Mouse (Mus musculus) layer of hippocampus, adult 18-20 months (tissue): ENCODE data around the gene Tex29. TPM values are rescaled to one million over a fixed set of nuclear protein-coding genes. Genes with fewer than 3 reads are reported as not detected.
A peak's percentile ranks its signal among the peaks of the same experiment; 100 is the strongest.
"Not testable (repeated sequence)": the region's sequence is repeated elsewhere in the genome, so short reads cannot be mapped to it uniquely, and the experiment has no call there.

Source experiments
- DNase-seq, 2 experiments: peaks; one replicate each; pipeline ENCODE4 v3.0.0; 2022; ENCODE audit warnings: low spot score in 2 of 2
- total RNA-seq, 2 experiments: library from RNA; stranded (reverse); gene quantifications; 2 replicates each; pipeline ENCODE4 v1.2.3; 2021

The Tex29 gene
- total RNA-seq, 2 experiments from 2014 or later: 0.58 TPM; not detected in 1

- DNase-seq: no peak
Measured at GRCm38 (mm10) chr8:11831174-11831573, 9.1 kb upstream of the Tex29 start.

DNA sequence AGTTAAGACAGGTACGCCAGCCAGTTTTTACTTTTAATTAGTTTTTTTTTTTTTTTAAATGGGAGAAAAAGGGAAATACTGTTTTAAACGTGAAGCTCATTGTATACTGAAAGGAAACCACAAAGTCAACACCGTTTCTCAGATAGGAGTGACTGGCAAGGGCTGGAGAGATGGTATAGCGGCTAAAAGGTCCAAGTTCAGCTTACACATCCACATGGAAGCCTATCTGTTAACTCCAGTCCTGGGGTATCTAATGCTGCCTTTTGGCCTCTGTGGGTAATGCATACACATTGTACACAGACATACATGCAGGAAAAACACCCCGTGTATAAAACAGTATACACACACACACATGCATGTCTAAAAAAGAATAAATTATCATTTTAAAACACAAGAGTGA lies 8.3 kb upstream of the Tex29 start:
- DNase-seq: no peak

GRCm38 (mm10) chr8:11833157-11833556 lies 7.1 kb upstream of the Tex29 start:
- DNase-seq: no peak

DNA sequence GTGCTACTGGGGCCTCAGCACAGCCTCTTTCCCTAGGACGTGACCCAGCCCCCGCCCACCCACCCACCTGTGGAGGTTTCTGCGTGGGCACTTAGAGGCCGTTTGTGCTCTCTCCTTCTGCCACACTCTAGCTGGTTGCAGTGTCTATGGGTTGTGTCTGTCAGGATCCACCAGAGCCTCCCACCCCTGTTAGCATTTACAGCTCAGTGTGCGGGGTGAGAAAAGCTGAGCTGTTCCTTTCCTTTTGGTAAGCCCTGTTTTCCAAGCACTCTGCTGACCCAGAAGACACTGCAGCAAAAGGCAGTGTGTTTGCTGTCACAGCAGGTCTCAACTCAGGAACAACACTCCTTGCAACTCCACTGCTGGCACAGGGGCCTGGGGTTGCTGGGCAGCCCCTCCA lies 6.1 kb upstream of the Tex29 start:
- no peak for DNase-seq

GRCm38 (mm10) chr8:11834691-11835090 lies 5.6 kb upstream of the Tex29 start:
- no peak for DNase-seq

DNA sequence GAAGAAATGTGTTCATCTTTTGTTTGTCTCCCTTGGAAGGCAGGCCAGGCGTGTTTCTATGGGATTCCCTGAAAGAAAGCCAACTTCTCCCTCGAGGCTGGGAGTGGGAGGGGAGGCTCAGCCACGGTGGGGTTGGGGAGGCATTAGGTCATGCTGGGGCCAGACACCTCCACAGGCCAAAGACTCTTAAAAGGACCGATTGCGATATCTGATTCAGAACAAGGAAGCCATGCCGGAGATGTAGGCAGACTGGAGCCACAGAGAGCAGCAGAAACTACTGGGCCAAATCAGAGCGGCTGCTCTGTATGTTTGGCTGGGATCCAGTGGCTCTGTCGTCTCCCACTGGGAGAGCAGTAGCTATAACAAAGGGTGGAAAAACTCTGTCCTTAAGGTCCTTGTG lies 1.3 kb downstream of the Tex29 start:
- DNase-seq: no peak

GRCm38 (mm10) chr8:11842757-11843156 lies 2.5 kb downstream of the Tex29 start:
- no peak for DNase-seq

GRCm38 (mm10) chr8:11843677-11844315 lies 3.5 kb downstream of the Tex29 start:
- peak in 1 of 2 experiments; percentile 72 for DNase-seq

- no peak for DNase-seq
Measured at GRCm38 (mm10) chr8:11844316-11844685, 4.0 kb downstream of the Tex29 start.

GRCm38 (mm10) chr8:11846807-11847206 lies 6.5 kb downstream of the Tex29 start:
- DNase-seq: no peak

DNA sequence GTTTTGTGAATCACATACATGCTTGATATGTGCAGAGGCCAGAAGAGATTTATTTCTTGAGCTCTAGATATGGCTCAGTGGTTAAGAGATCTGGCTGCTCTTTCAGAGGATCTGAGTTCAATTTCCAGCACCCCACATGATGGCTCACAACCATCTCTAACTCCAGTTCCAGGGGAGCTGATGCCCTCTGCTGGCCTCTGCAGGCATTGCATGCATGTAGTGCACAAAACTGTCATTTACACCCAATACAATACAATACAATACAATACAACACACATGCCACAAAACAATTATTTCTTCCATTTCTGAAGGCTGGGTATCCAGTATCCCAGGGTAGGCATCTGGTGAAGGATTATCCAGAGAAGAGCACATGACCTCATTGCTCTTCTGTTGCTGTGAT lies 27.6 kb downstream of the Tex29 start:
- DNase-seq: no peak

- not testable (repeated sequence) for DNase-seq
Measured at GRCm38 (mm10) chr8:11874227-11874626, 34.0 kb downstream of the Tex29 start.

GRCm38 (mm10) chr8:11884646-11885045 lies 44.4 kb downstream of the Tex29 start:
- DNase-seq: no peak

GRCm38 (mm10) chr8:11885881-11886699 lies 45.8 kb downstream of the Tex29 start:
- peak in 1 of 2 experiments; percentile 12 for DNase-seq

GRCm38 (mm10) chr8:11886824-11887223 lies 46.5 kb downstream of the Tex29 start:
- DNase-seq: no peak

DNA sequence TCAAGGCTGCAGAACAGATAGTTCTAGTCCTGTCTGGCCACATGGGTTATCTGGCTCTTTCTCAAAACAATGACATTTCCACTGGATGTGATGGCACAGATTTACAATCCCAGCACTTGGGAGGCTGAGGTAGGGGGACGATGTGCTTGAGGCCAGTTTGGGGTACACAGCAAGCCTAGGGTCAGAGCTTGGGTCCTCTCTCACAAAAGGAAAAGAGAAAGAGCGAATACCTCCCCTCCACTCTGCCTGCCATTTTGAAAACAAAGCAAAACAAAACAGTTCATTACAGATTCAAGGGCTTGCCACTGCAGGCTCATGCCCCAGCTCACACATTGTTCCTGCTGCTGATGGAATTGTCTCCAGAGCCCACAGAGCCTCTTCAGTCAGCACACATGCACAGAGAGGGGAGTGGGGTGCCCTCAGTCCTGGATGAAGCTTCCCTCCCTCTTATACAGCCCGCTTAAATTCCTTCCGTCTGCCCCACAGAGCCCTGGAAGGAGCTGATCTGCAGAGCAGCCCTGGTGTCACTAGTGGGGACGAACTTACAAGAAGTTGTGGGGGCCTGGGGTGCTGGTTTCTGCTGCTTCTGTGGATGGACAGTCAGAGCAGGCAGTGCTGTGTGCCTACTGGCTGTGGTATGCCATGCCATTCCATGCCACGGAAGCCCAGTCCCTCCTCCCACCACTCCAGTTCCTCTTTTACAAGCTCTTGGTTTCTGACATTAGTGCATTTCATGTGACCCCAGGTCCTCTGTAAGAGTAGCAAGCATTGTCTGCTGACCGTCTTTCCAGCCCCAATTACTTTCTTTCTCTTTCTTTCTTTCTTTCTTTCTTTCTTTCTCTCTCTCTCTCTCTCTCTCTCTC lies 49.1 kb downstream of the Tex29 start:
- DNase-seq: no peak

DNA sequence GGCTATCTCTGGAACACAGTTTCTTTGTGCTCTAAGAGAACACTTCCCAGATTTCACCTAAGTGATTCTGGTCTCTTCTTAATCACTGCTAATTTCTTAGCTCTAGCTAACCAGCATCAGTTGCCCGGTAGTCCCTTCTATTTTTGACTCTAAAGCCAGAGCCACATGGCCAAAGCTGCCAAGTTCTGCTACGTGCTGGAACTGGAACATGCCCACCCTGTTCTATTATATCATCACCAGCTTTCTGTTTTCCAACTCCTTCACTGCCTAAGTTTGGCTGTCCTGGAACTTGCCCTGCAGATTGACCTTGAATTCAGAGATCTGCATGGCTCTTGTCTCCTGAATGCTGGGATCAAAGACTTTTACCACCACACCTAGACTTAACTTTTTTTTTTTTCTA lies 52.5 kb downstream of the Tex29 start:
- DNase-seq: no peak

DNA sequence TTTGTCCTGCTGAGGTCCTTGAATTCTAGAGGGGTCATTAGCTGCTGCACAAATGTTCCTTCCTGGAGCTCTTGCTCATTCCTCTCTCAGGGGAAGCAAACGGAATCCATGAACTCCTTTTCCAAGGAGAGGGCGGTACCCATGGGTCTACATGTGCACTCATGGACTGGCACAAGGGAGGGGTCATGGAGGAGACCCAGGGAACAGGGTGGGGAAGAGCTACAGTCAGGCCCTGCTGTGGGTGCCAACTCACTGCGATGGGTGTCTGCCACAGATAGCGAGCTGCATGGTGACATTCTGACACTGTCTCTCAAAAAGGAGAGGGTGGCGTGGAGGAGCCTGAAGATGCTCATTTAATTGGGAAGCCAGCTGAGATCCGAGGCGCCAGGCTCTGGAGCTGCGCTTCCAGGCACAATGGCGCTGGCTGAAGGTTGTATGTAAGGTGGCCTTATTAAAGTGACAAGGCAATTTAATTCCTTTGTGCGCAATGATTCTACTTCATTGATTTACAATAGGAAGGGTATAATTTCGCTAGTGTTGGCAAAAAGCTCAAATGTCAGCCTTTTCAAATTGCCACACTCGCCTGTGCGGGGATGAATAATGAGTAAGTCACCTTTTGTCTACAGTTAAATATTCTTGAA lies 55.9 kb downstream of the Tex29 start:
- DNase-seq: no peak

DNA sequence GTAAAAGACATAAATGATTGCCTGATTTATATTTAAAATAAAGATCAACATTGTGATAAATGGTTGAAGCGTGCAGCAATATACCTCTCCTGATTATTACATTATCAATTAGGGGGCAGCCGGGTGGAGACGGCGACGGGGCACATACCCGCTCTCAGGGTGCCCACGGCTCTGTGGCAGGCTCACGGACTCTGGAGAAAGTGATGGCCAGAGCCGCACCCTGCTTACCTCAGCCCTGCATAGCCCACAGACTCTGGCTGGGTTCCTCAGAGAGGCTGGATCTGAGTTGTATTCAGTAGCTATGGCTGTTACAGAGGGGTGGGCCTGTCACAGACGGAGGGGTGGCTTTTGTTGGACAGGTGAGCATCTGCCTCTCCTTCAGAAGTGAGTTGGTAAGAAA lies 56.4 kb downstream of the Tex29 start:
- DNase-seq: no peak

DNA sequence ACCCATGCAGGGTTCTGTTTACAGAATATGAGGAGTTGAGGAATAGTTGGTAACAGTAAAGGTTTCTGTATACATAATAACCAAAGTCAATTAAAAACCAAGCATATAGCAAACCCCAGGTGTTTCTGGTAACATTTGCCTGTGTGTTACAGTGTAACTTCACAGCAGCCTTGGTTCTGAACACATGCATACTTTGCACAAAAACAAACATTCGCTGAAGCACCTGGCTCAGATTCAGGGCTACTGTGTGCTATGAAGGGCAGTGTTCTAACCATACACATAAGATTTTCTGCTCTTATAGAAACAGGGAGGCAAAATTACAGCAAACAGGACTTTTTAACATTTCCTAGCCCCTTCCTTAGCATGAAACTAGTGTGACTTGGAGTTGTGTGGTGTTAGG lies 58.5 kb downstream of the Tex29 start:
- DNase-seq: no peak
